Mouse (Mus musculus): ENCODE measurements around the gene Slc22a1.

DNA sequence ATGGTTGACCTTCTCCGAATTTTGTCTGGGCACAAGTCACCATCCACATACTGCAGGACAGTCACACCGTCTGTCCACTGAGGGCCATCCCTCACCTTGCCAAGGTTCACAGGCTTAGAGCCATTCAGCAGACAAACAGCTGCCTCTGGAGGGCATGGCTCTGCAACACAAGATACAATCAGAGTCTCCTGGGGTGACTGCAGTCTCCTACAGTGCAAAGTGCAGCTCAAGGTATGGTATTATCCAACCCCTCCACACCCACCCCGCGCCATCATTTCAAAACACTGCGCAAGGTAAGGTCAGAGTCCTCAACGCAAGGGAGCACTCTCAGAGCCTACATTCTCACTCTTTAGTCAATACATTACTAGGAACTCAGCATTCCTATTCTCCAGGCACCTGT is 24.7 kb upstream of the Slc22a1 start:
- TF ChIP-seq MAX (IDR thresholded peaks at IDR 0.05; ENCODE audit: low read depth) (no peak), POLR2A (IDR thresholded peaks at IDR 0.05; ENCODE audit: insufficient read length, low read depth) (no peak), TCF12 (IDR thresholded peaks at IDR 0.05; ENCODE audit: insufficient read depth, poor library complexity, severe bottlenecking) (no peak), E2F4 (IDR thresholded peaks at IDR 0.05; ENCODE audit: insufficient read depth) (no peak), USF1 (IDR thresholded peaks at IDR 0.05; ENCODE audit: low read depth) (no peak)
